10 mouse cellular contexts compared by ENCODE assay signal in the genomic region with DNA sequence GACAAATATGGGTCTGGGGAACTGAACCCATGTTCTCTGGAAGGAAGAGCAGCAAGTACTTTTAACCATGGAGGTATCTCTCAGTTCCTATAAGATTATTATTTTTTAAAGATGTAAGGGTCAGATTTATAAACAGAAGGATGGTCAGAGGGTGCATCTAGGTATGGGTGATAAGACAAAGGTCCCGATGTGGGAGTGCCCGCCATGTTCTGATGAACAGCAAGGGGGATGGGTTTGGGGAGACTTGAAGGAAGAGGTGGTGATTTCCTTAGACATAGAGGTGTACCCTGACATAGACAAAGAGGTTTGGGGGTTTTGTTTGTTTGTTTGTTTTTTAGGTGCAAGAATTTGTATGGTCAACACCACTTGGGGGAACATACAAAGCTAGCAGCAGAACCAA. TPM values are rescaled to one million over a fixed set of nuclear protein-coding genes. Genes with fewer than 3 reads are reported as not detected.
DNase-seq lines count a peak whose midpoint lies in the region; ATAC-seq lines count a peak whose summit lies in the region.
"Had no signal": no experiment of that assay in that cellular context is flagged by ENCODE, and none has a peak within 500 bp of the region (broad histone marks: within the 10 kb centered on the region; RNA-seq: fewer than 3 reads in every experiment).

No protein-coding gene starts in this region.

- peak overlapping the region; percentile 64 for H3K4me3 ChIP-seq in kidney, embryonic 16.5 days (ENCODE audit: low read length)
- H3K4me3 ChIP-seq in embryonic facial prominence, embryonic 13.5 days = peak overlapping the region; percentile 84
- peak overlapping the region; percentile 65; the same call in 1 of the 2 replicates for H3K4me3 ChIP-seq in hindbrain, embryonic 13.5 days
- 0 out of 2 replicates have a peak overlapping the region, but pooled peaks have one; percentile 78 for H3K4me3 ChIP-seq in midbrain, embryonic 12.5 days

- no peaks in the 10 kb centered on the region for H3K27me3 ChIP-seq in kidney, embryonic 16.5 days (ENCODE audit: insufficient read depth, low read length)
- H3K27me3 ChIP-seq in embryonic facial prominence, embryonic 13.5 days = no peaks in the 10 kb centered on the region
- 0 out of 2 replicates have a peak, but pooled peaks cover 11% of the 10 kb centered on the region for H3K27me3 ChIP-seq in hindbrain, embryonic 13.5 days
- peaks cover 18% of the 10 kb centered on the region; the same call in 1 of the 2 replicates for H3K27me3 ChIP-seq in midbrain, embryonic 12.5 days

- H3K4me2 ChIP-seq in kidney, embryonic 16.5 days (replicated peaks; ENCODE audit: low read depth, low read length) = peak overlapping the region; percentile 98
- H3K4me2 ChIP-seq in embryonic facial prominence, embryonic 13.5 days = peak overlapping the region; percentile 92
- peak overlapping the region; percentile 99 for H3K4me2 ChIP-seq in hindbrain, embryonic 13.5 days
- H3K4me2 ChIP-seq in midbrain, embryonic 12.5 days (replicated peaks) = peak overlapping the region; percentile 95

- WGBS in kidney, embryonic 16.5 days = 72% methylated on average over 2 of the region's 2 CpGs
- 66% methylated on average over 2 of the region's 2 CpGs for WGBS in embryonic facial prominence, embryonic 13.5 days
- 66% methylated on average over 2 of the region's 2 CpGs for WGBS in hindbrain, embryonic 13.5 days
- WGBS in midbrain, embryonic 12.5 days = 60% methylated on average over 2 of the region's 2 CpGs

- no peaks in the 10 kb centered on the region for H3K9me3 ChIP-seq in kidney, embryonic 16.5 days (ENCODE audit: low read length)
- H3K9me3 ChIP-seq in embryonic facial prominence, embryonic 13.5 days = no peaks in the 10 kb centered on the region
- no peaks in the 10 kb centered on the region for H3K9me3 ChIP-seq in hindbrain, embryonic 13.5 days
- no peaks in the 10 kb centered on the region for H3K9me3 ChIP-seq in midbrain, embryonic 12.5 days
- H3K9me3 ChIP-seq: megakaryocyte, embryonic 14.5 days had no signal

- H3K27ac ChIP-seq in kidney, embryonic 16.5 days (ENCODE audit: low read length) = no peak overlapping the region
- H3K27ac ChIP-seq in embryonic facial prominence, embryonic 13.5 days = no peak overlapping the region
- H3K27ac ChIP-seq in hindbrain, embryonic 13.5 days = no peak overlapping the region
- H3K27ac ChIP-seq in midbrain, embryonic 12.5 days (replicated peaks) = no peak overlapping the region

- no peak for DNase-seq in kidney, adult 18-20 months
- DNase-seq in cerebellum, adult 9-10 months = no peak
- DNase-seq in left cerebral cortex, postnatal 25 days (ENCODE audit: low spot score in 2 of 2) = no peak
- DNase-seq in left cerebral cortex, postnatal 4 days = no peak
- DNase-seq: cerebellum, adult 9-11 months had no signal

- H3K4me1 ChIP-seq in kidney, embryonic 16.5 days (ENCODE audit: insufficient read depth, low read length) = peaks cover 26% of the 10 kb centered on the region
- H3K4me1 ChIP-seq in embryonic facial prominence, embryonic 13.5 days = peaks cover 37% of the 10 kb centered on the region
- H3K4me1 ChIP-seq in hindbrain, embryonic 13.5 days (replicated peaks) = peaks cover 41% of the 10 kb centered on the region
- peaks cover 20% of the 10 kb centered on the region for H3K4me1 ChIP-seq in midbrain, embryonic 12.5 days

- H3K36me3 ChIP-seq in kidney, embryonic 16.5 days (ENCODE audit: insufficient read depth, low read length) = no peaks in the 10 kb centered on the region
- no peaks in the 10 kb centered on the region for H3K36me3 ChIP-seq in embryonic facial prominence, embryonic 13.5 days
- H3K36me3 ChIP-seq in hindbrain, embryonic 13.5 days = no peaks in the 10 kb centered on the region
- no peaks in the 10 kb centered on the region for H3K36me3 ChIP-seq in midbrain, embryonic 12.5 days

- no peak overlapping the region for H3K9ac ChIP-seq in kidney, embryonic 16.5 days (replicated peaks; ENCODE audit: low read length)
- peak overlapping the region; percentile 88; the same call in 1 of the 2 replicates for H3K9ac ChIP-seq in embryonic facial prominence, embryonic 13.5 days
- peak overlapping the region; percentile 77; the same call in 1 of the 2 replicates for H3K9ac ChIP-seq in hindbrain, embryonic 13.5 days
- no peak overlapping the region for H3K9ac ChIP-seq in midbrain, embryonic 12.5 days (replicated peaks)

- intact Hi-C loops in left cerebral cortex, postnatal 25 days (cut with DNase I) = no loop called here
- intact Hi-C loops in left cerebral cortex, postnatal 4 days (cut with DNase I) = no loop called here

- no peak for ATAC-seq in kidney, embryonic 16.5 days (ENCODE audit: low FRiP score, low TSS enrichment)
- no peak for ATAC-seq in embryonic facial prominence, embryonic 13.5 days (ENCODE audit: insufficient number of reproducible peaks, insufficient read depth, low FRiP score, low TSS enrichment, low read depth)
- no peak for ATAC-seq in hindbrain, embryonic 13.5 days (ENCODE audit: low FRiP score)
- ATAC-seq in midbrain, embryonic 12.5 days (ENCODE audit: low FRiP score, low read depth) = no peak

RNA-seq across cellular contexts. Expression of a gene that starts 1.6 kb away (rescaled TPM):
- polyA plus RNA-seq in kidney, embryonic 16.5 days (2015; fragmentation: Nextera tagmentation; extraction: Ambion mirVana) = 23.6 TPM in 2 replicates
- polyA plus RNA-seq in embryonic facial prominence, embryonic 13.5 days (2015; fragmentation: Nextera tagmentation; extraction: Ambion mirVana) = 24.1 and 27.7 TPM in 2 replicates
- polyA plus RNA-seq in hindbrain, embryonic 13.5 days (2015; fragmentation: Nextera tagmentation; extraction: Ambion mirVana) = 12.1 and 12.2 TPM in 2 replicates
- 25.8 and 26.6 TPM in 2 replicates for polyA plus RNA-seq in midbrain, embryonic 12.5 days (2016; fragmentation: Nextera tagmentation; extraction: Ambion mirVana)
- total RNA-seq in left cerebral cortex, postnatal 25 days (2021) = 1 to 10 TPM; 6.8 to 7.1 TPM
- total RNA-seq in left cerebral cortex, postnatal 4 days (2021) = 10 to 100 TPM; 11.7 to 12.4 TPM

Comparison
In these comparisons a context has a peak if more than half of its experiments do, and no peak if none do; other contexts are left out.
1. H3K9ac ChIP-seq: peak in embryonic facial prominence, embryonic 13.5 days (single experiment) and hindbrain, embryonic 13.5 days (single experiment); none in kidney, embryonic 16.5 days (single experiment) and midbrain, embryonic 12.5 days (single experiment).
2. Peak in every context shown above with its lines, with median percentiles within 50 percentile points of each other: H3K4me2 ChIP-seq and H3K4me3 ChIP-seq.